Mouse (Mus musculus) ES-E14 (cell line): ENCODE measurements around the gene Znrf2.

Source experiments
- CHD2 ChIP-seq: IDR thresholded peaks from 2 replicates; pipeline ENCODE4 v1.6.1; 2014; ENCODE audit warnings: mild to moderate bottlenecking, low read depth, low read length, inconsistent platforms
- HCFC1 ChIP-seq: IDR thresholded peaks from 2 replicates; pipeline ENCODE4 v1.6.1; 2012; ENCODE audit warnings: low read length, inconsistent platforms, borderline replicate concordance; ENCODE audit not compliant: insufficient read depth
- ZNF384 ChIP-seq: IDR thresholded peaks from 2 replicates; pipeline ENCODE4 v1.6.1; 2012; ENCODE audit warnings: low read depth, low read length, inconsistent platforms

DNA sequence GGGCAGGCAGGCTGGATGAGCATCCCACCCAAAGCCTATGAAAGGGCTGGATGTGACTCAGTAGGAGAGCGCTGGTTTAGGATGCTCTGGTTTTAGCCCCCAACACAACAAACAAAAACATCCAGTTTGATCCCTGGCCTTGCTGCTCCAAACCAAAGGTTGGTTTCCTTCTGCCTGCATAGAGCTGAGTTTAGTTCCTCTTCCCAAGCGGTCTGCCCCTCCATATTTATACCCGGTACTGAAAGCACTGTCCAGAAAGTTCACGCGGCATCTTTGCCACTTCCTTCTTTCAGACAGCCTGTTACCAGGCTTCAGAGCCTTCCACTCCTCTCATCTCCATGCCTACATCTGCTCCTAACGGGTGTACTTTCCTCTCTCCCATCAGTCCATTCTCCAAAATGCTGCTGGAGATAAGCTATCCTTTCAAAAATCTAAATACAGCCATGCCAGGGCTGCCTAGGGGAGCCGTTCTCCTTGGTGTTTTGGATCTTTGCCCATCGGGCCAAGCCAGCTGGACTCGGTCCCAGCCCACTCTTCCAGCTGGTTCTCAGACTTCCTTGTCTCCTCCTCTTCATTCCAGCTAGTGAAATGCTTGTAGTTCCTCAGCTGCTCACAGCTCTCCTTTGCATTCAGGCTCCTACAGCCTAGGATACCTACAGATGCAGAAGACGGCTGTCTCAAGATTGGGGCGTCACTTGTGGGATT, 5.0 kb upstream of the Znrf2 start:
- no peak for TF ChIP-seq CHD2
- TF ChIP-seq HCFC1, result no peak
- TF ChIP-seq ZNF384, result no peak
